In the genomic region with DNA sequence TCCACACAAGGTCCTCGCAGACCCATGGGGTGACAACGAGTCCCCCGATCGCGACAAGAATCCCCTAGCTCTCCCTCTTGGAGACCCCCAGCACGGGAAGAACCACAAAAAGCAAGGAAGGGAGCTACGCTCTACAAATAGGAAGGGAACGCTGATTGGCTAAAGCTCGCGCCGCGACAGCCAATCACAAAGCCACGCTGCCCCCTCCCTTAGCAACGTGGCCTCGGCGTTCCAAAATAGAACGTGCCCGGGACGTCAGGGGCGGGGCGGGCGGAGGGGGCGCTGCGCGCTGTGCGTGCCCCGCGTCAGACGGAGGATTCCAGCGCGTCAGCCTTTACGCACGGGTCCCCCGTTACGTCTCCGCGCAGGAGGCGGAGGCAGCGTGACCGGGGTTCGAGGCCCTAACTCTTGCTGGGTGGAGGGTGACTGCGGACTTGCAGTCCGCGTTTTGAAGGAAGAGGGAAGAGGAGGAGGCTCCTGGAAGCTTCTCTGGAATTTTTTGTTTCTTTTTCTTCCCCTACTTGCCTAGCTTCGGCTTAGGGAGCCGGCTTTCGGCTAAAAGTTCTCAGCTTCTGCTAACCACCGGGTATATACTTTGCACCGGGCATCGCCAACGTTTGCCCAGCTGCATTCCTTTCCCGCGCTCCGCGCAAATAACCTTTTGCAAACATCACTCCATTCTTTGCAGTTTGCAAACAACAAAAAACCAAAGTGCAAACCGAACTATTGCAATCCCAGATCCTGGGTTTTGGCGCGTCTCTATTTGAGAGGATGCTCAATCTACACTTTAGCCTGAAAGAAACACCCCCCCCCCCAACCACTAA, we compare ENCODE assay signal across 8 mouse cellular contexts. TPM values are rescaled to one million over a fixed set of nuclear protein-coding genes. Genes with fewer than 3 reads are reported as not detected.
DNase-seq lines count a peak whose midpoint lies in the region; ATAC-seq and TF ChIP-seq lines count a peak whose summit lies in the region.

No protein-coding gene starts in this region.

- peak overlapping the region; percentile 94 for H3K4me2 ChIP-seq in forebrain, embryonic 12.5 days
- H3K4me2 ChIP-seq in heart, postnatal 0 days (ENCODE audit: low read depth, low read length) = peak overlapping the region; percentile 97
- H3K4me2 ChIP-seq in liver, embryonic 14.5 days (ENCODE audit: low read depth) = peak overlapping the region; percentile 87
- peak overlapping the region; percentile 95 for H3K4me2 ChIP-seq in neural tube, embryonic 11.5 days (ENCODE audit: low read depth)
- H3K4me2 ChIP-seq in stomach, embryonic 16.5 days (ENCODE audit: low read depth, low read length) = peak overlapping the region; percentile 100

- TF ChIP-seq EP300 in heart, postnatal 0 days (IDR thresholded peaks at IDR 0.05; ENCODE audit: low read depth) = peak; percentile 86
- no peak for TF ChIP-seq EP300 in liver, embryonic 14.5 days (IDR thresholded peaks at IDR 0.05; ENCODE audit: low read depth)

- peak overlapping the region; percentile 93 for H3K4me3 ChIP-seq in E14TG2a.4 (replicated peaks; ENCODE audit: low read length)
- peak overlapping the region; percentile 63 for H3K4me3 ChIP-seq in forebrain, embryonic 12.5 days (replicated peaks)
- H3K4me3 ChIP-seq in heart, postnatal 0 days (ENCODE audit: low read depth, low read length) = peak overlapping the region; percentile 63
- H3K4me3 ChIP-seq in liver, embryonic 14.5 days (ENCODE audit: insufficient read depth in 1 of 2, low read depth in 2 of 2, low read length in 2 of 2) = peak overlapping the region; percentile 60 to 80
- peak overlapping the region; percentile 57 for H3K4me3 ChIP-seq in neural tube, embryonic 11.5 days (ENCODE audit: low read depth, low read length)
- H3K4me3 ChIP-seq in stomach, embryonic 16.5 days (replicated peaks; ENCODE audit: low read length) = peak overlapping the region; percentile 73

- H3K4me1 ChIP-seq in E14TG2a.4 (replicated peaks; ENCODE audit: low read depth, low read length) = peaks cover 49% of the 10 kb centered on the region
- H3K4me1 ChIP-seq in forebrain, embryonic 12.5 days = peaks cover 43% of the 10 kb centered on the region
- peaks cover 9% of the 10 kb centered on the region; the same call in 1 of the 2 replicates for H3K4me1 ChIP-seq in heart, postnatal 0 days (ENCODE audit: control insufficient read depth, insufficient read depth)
- peaks cover 3 to 11% of the 10 kb centered on the region in 2 experiments; a peak in 3 of 4 replicates for H3K4me1 ChIP-seq in liver, embryonic 14.5 days (replicated peaks; ENCODE audit: control insufficient read depth in 2 of 2, insufficient read depth in 2 of 2, low read length in 1 of 2)
- peaks cover 16% of the 10 kb centered on the region for H3K4me1 ChIP-seq in neural tube, embryonic 11.5 days (ENCODE audit: control insufficient read depth, insufficient read depth, low read length)
- peaks cover 16% of the 10 kb centered on the region for H3K4me1 ChIP-seq in stomach, embryonic 16.5 days (ENCODE audit: control insufficient read depth, insufficient read depth, low read length)

- H3K9me3 ChIP-seq in E14TG2a.4 (ENCODE audit: low read length) = no peaks in the 10 kb centered on the region
- no peaks in the 10 kb centered on the region for H3K9me3 ChIP-seq in forebrain, embryonic 12.5 days
- no peaks in the 10 kb centered on the region for H3K9me3 ChIP-seq in heart, postnatal 0 days (replicated peaks; ENCODE audit: control insufficient read depth, low read length)
- H3K9me3 ChIP-seq in liver, embryonic 14.5 days (ENCODE audit: control insufficient read depth, low read length) = no peaks in the 10 kb centered on the region
- no peaks in the 10 kb centered on the region for H3K9me3 ChIP-seq in neural tube, embryonic 11.5 days (ENCODE audit: control insufficient read depth, low read length)
- H3K9me3 ChIP-seq in stomach, embryonic 16.5 days (replicated peaks; ENCODE audit: control insufficient read depth, low read length) = no peaks in the 10 kb centered on the region

- peak; percentile 88 for DNase-seq in c-Kit-positive CD71-positive TER-119-positive erythroid progenitor cells, embryonic 14.5 days (ENCODE audit: low spot score)
- peak; percentile 93 for DNase-seq in heart, postnatal 0 days (ENCODE audit: low spot score)
- DNase-seq in kidney, postnatal 36 days = peak; percentile 96 to 98
- peak; percentile 73 to 86 (median 80) for DNase-seq in liver, embryonic 14.5 days (ENCODE audit: low read depth in 3 of 3, low spot score in 3 of 3)
- peak; percentile 97 for DNase-seq in neural tube, embryonic 11.5 days (ENCODE audit: low spot score)

- H3K27me3 ChIP-seq in E14TG2a.4 (ENCODE audit: insufficient read depth, low read length) = peaks cover 54% of the 10 kb centered on the region
- peaks cover 61% of the 10 kb centered on the region for H3K27me3 ChIP-seq in forebrain, embryonic 12.5 days
- peaks cover 23% of the 10 kb centered on the region for H3K27me3 ChIP-seq in heart, postnatal 0 days (ENCODE audit: control insufficient read depth, insufficient read depth, low read length)
- peaks cover 50% of the 10 kb centered on the region for H3K27me3 ChIP-seq in liver, embryonic 14.5 days (ENCODE audit: control insufficient read depth, insufficient read depth, low read length)
- peaks cover 42% of the 10 kb centered on the region for H3K27me3 ChIP-seq in neural tube, embryonic 11.5 days (ENCODE audit: control insufficient read depth, insufficient read depth, low read length)
- H3K27me3 ChIP-seq in stomach, embryonic 16.5 days (ENCODE audit: control insufficient read depth, insufficient read depth, low read length) = peaks cover 29% of the 10 kb centered on the region

- H3K9ac ChIP-seq in forebrain, embryonic 12.5 days = peak overlapping the region; percentile 47
- peak overlapping the region; percentile 49 for H3K9ac ChIP-seq in heart, postnatal 0 days (replicated peaks; ENCODE audit: low read depth, low read length)
- peak overlapping the region; percentile 52 for H3K9ac ChIP-seq in liver, embryonic 14.5 days (replicated peaks)
- peak overlapping the region; percentile 44 for H3K9ac ChIP-seq in neural tube, embryonic 11.5 days (ENCODE audit: low read length)
- peak overlapping the region; percentile 75 for H3K9ac ChIP-seq in stomach, embryonic 16.5 days (ENCODE audit: low read length)

- TF ChIP-seq CTCF in E14TG2a.4 (conservative IDR thresholded peaks at IDR 0.05; ENCODE audit: low read length) = no peak
- TF ChIP-seq CTCF in heart, postnatal 0 days (IDR thresholded peaks at IDR 0.05; ENCODE audit: low read depth) = peak; percentile 28; the same call in 1 of the 2 replicates
- TF ChIP-seq CTCF in liver, embryonic 14.5 days (IDR thresholded peaks at IDR 0.05; ENCODE audit: low read depth) = peak; percentile 51

- H3K36me3 ChIP-seq in E14TG2a.4 (ENCODE audit: insufficient read depth, low read length) = no peaks in the 10 kb centered on the region
- H3K36me3 ChIP-seq in forebrain, embryonic 12.5 days (replicated peaks) = no peaks in the 10 kb centered on the region
- no peaks in the 10 kb centered on the region for H3K36me3 ChIP-seq in heart, postnatal 0 days (replicated peaks; ENCODE audit: control insufficient read depth, insufficient read depth, low read length)
- no peaks in the 10 kb centered on the region for H3K36me3 ChIP-seq in liver, embryonic 14.5 days (replicated peaks; ENCODE audit: control insufficient read depth, insufficient read depth, low read depth)
- no peaks in the 10 kb centered on the region for H3K36me3 ChIP-seq in neural tube, embryonic 11.5 days (ENCODE audit: control insufficient read depth, insufficient read depth, low read length)
- H3K36me3 ChIP-seq in stomach, embryonic 16.5 days (ENCODE audit: control insufficient read depth, insufficient read depth, low read length) = no peaks in the 10 kb centered on the region

- WGBS in forebrain, embryonic 12.5 days = under 1% methylated on average over 58 of the region's 58 CpGs
- under 1% methylated on average over 58 of the region's 58 CpGs for WGBS in heart, postnatal 0 days
- WGBS in liver, embryonic 14.5 days (ENCODE audit: insufficient replicate concordance) = under 1% methylated on average over 58 of the region's 58 CpGs
- WGBS in neural tube, embryonic 11.5 days = under 1% methylated on average over 58 of the region's 58 CpGs
- WGBS in stomach, embryonic 16.5 days = under 1% methylated on average over 58 of the region's 58 CpGs

- H3K27ac ChIP-seq in forebrain, embryonic 12.5 days = peak overlapping the region; percentile 44; the same call in 1 of the 2 replicates
- H3K27ac ChIP-seq in heart, postnatal 0 days (ENCODE audit: low read depth) = peak overlapping the region; percentile 78
- no peak overlapping the region; the same call in 1 of the 2 replicates for H3K27ac ChIP-seq in liver, embryonic 14.5 days
- H3K27ac ChIP-seq in neural tube, embryonic 11.5 days (ENCODE audit: low read depth, low read length) = no peak overlapping the region
- peak overlapping the region; percentile 78 for H3K27ac ChIP-seq in stomach, embryonic 16.5 days (ENCODE audit: low read length)

- peak; percentile 87 for ATAC-seq in forebrain, embryonic 12.5 days (ENCODE audit: low FRiP score)
- peak; percentile 88 for ATAC-seq in heart, postnatal 0 days (ENCODE audit: insufficient read depth, low read depth)
- peak; percentile 82 for ATAC-seq in liver, embryonic 14.5 days (ENCODE audit: insufficient read depth)
- ATAC-seq in neural tube, embryonic 11.5 days (ENCODE audit: insufficient read depth, low FRiP score, low TSS enrichment) = peak; percentile 70
- ATAC-seq in stomach, embryonic 16.5 days (ENCODE audit: insufficient read depth, low FRiP score) = peak; percentile 89

RNA-seq across cellular contexts. Expression of a gene that starts 1.2 kb away (rescaled TPM):
- 0.24 TPM in 1 of 2 replicates, not detected in the other for polyA plus RNA-seq in forebrain, embryonic 12.5 days (2016; fragmentation: Nextera tagmentation; extraction: Ambion mirVana)
- 0.39 and 0.80 TPM in 2 replicates for total RNA-seq in heart, postnatal 0 days (2014; rRNA removed; ENCODE audit: low replicate concordance)
- 0.05 and 0.10 TPM in 2 replicates for polyA plus RNA-seq in heart, postnatal 0 days (2015; fragmentation: Nextera tagmentation; extraction: Ambion mirVana)
- 0.03 and 0.04 TPM in 2 replicates for polyA plus RNA-seq in liver, embryonic 14.5 days (2012; rRNA removed)
- polyA plus RNA-seq in liver, embryonic 14.5 days (2014; fragmentation: Nextera tagmentation; extraction: Ambion mirVana) = not detected in 2 replicates
- polyA plus RNA-seq in neural tube, embryonic 11.5 days (2014; fragmentation: Nextera tagmentation; extraction: Ambion mirVana) = 0.07 TPM in 1 of 2 replicates, not detected in the other
- 0.25 and 0.27 TPM in 2 replicates for polyA plus RNA-seq in stomach, embryonic 16.5 days (2015; fragmentation: Nextera tagmentation; extraction: Ambion mirVana)

RNA-seq across cellular contexts. Expression of a gene that starts 26.2 kb away (rescaled TPM):
- polyA plus RNA-seq in forebrain, embryonic 12.5 days (2016; fragmentation: Nextera tagmentation; extraction: Ambion mirVana) = 70.3 and 74.1 TPM in 2 replicates
- 80.7 and 108 TPM in 2 replicates for total RNA-seq in heart, postnatal 0 days (2014; rRNA removed; ENCODE audit: low replicate concordance)
- polyA plus RNA-seq in heart, postnatal 0 days (2015; fragmentation: Nextera tagmentation; extraction: Ambion mirVana) = 51.7 and 53.6 TPM in 2 replicates
- 2.9 and 4.1 TPM in 2 replicates for polyA plus RNA-seq in liver, embryonic 14.5 days (2012; rRNA removed)
- polyA plus RNA-seq in liver, embryonic 14.5 days (2014; fragmentation: Nextera tagmentation; extraction: Ambion mirVana) = 2.6 and 3.0 TPM in 2 replicates
- polyA plus RNA-seq in neural tube, embryonic 11.5 days (2014; fragmentation: Nextera tagmentation; extraction: Ambion mirVana) = 58.2 and 60.2 TPM in 2 replicates
- 14.8 and 21.7 TPM in 2 replicates for polyA plus RNA-seq in stomach, embryonic 16.5 days (2015; fragmentation: Nextera tagmentation; extraction: Ambion mirVana)

RNA-seq across cellular contexts. Expression of a gene that starts 28.8 kb away (rescaled TPM):
- polyA plus RNA-seq in forebrain, embryonic 12.5 days (2016; fragmentation: Nextera tagmentation; extraction: Ambion mirVana) = 0.19 TPM in 1 of 2 replicates, not detected in the other
- total RNA-seq in heart, postnatal 0 days (2014; rRNA removed; ENCODE audit: low replicate concordance) = not detected in 2 replicates
- 0.47 and 0.56 TPM in 2 replicates for polyA plus RNA-seq in heart, postnatal 0 days (2015; fragmentation: Nextera tagmentation; extraction: Ambion mirVana)
- 0.04 TPM in 1 of 2 replicates, not detected in the other for polyA plus RNA-seq in liver, embryonic 14.5 days (2012; rRNA removed)
- not detected in 2 replicates for polyA plus RNA-seq in liver, embryonic 14.5 days (2014; fragmentation: Nextera tagmentation; extraction: Ambion mirVana)
- polyA plus RNA-seq in neural tube, embryonic 11.5 days (2014; fragmentation: Nextera tagmentation; extraction: Ambion mirVana) = not detected in 2 replicates
- polyA plus RNA-seq in stomach, embryonic 16.5 days (2015; fragmentation: Nextera tagmentation; extraction: Ambion mirVana) = 0.17 TPM in 1 of 2 replicates, not detected in the other

RNA-seq across cellular contexts. Expression of a gene that starts 35.9 kb away (rescaled TPM):
- polyA plus RNA-seq in forebrain, embryonic 12.5 days (2016; fragmentation: Nextera tagmentation; extraction: Ambion mirVana) = 89.7 and 100 TPM in 2 replicates
- total RNA-seq in heart, postnatal 0 days (2014; rRNA removed; ENCODE audit: low replicate concordance) = 26.2 and 40.5 TPM in 2 replicates
- polyA plus RNA-seq in heart, postnatal 0 days (2015; fragmentation: Nextera tagmentation; extraction: Ambion mirVana) = 55.2 and 61.0 TPM in 2 replicates
- polyA plus RNA-seq in liver, embryonic 14.5 days (2012; rRNA removed) = 8.5 and 9.8 TPM in 2 replicates
- polyA plus RNA-seq in liver, embryonic 14.5 days (2014; fragmentation: Nextera tagmentation; extraction: Ambion mirVana) = 15.7 and 19.2 TPM in 2 replicates
- polyA plus RNA-seq in neural tube, embryonic 11.5 days (2014; fragmentation: Nextera tagmentation; extraction: Ambion mirVana) = 91.8 and 93.3 TPM in 2 replicates
- polyA plus RNA-seq in stomach, embryonic 16.5 days (2015; fragmentation: Nextera tagmentation; extraction: Ambion mirVana) = 61.4 and 66.5 TPM in 2 replicates

RNA-seq across cellular contexts. Expression of a gene that starts 37.0 kb away (rescaled TPM):
- 42.4 and 43.0 TPM in 2 replicates for polyA plus RNA-seq in forebrain, embryonic 12.5 days (2016; fragmentation: Nextera tagmentation; extraction: Ambion mirVana)
- total RNA-seq in heart, postnatal 0 days (2014; rRNA removed; ENCODE audit: low replicate concordance) = 115 and 127 TPM in 2 replicates
- 67.7 and 72.2 TPM in 2 replicates for polyA plus RNA-seq in heart, postnatal 0 days (2015; fragmentation: Nextera tagmentation; extraction: Ambion mirVana)
- 35.3 and 39.9 TPM in 2 replicates for polyA plus RNA-seq in liver, embryonic 14.5 days (2012; rRNA removed)
- 25.5 and 31.0 TPM in 2 replicates for polyA plus RNA-seq in liver, embryonic 14.5 days (2014; fragmentation: Nextera tagmentation; extraction: Ambion mirVana)
- polyA plus RNA-seq in neural tube, embryonic 11.5 days (2014; fragmentation: Nextera tagmentation; extraction: Ambion mirVana) = 54.6 and 57.6 TPM in 2 replicates
- 77.8 and 85.6 TPM in 2 replicates for polyA plus RNA-seq in stomach, embryonic 16.5 days (2015; fragmentation: Nextera tagmentation; extraction: Ambion mirVana)

Comparison
In these comparisons a context has a peak if more than half of its experiments do, and no peak if none do; other contexts are left out.
1. H3K27ac ChIP-seq: peak in forebrain, embryonic 12.5 days (single experiment), heart, postnatal 0 days (single experiment) and stomach, embryonic 16.5 days (single experiment); none in liver, embryonic 14.5 days (single experiment) and neural tube, embryonic 11.5 days (single experiment).
2. Peak in every context shown above with its lines, with median percentiles within 50 percentile points of each other: H3K4me3 ChIP-seq, DNase-seq, ATAC-seq, H3K4me2 ChIP-seq and H3K9ac ChIP-seq.